ENCODE assay signal across 9 mouse cellular contexts in the genomic region with DNA sequence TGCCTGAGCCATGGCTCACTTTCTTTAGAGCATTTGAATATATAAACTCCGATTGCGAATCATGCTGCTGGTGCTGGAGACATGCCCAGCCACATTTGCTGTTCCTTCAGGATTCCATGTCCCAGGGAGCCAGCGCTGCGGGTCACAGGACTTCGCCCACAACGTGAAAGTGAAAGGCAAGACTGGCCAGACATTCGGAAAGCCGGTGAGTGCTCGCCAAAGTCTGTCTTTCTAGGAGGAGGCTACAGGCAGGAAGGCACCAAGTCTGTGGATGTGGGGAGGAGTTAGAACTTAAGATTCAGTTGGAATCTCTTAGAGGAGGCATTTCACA. TPM values are rescaled to one million over a fixed set of nuclear protein-coding genes. Genes with fewer than 3 reads are reported as not detected.
A peak's percentile ranks its signal among the peaks of the same experiment; 100 is the strongest.
DNase-seq lines count a peak whose midpoint lies in the region; ATAC-seq and TF ChIP-seq lines count a peak whose summit lies in the region.
"Had no signal": no experiment of that assay in that cellular context is flagged by ENCODE, and none has a peak within 500 bp of the region (broad histone marks: within the 10 kb centered on the region; RNA-seq: fewer than 3 reads in every experiment).

No protein-coding gene starts in this region.

- H3K4me2 ChIP-seq in forebrain, embryonic 11.5 days (ENCODE audit: low read depth, low read length, severe bottlenecking) = no peak overlapping the region
- H3K4me2 ChIP-seq in kidney, postnatal 0 days (ENCODE audit: low read length) = peak overlapping the region; percentile 4; the same call in 1 of the 2 replicates
- H3K4me2 ChIP-seq: neural tube, embryonic 12.5 days had no signal

- no peak for TF ChIP-seq POLR2A in thymus, adult 2 months (IDR thresholded peaks at IDR 0.05; ENCODE audit: control insufficient read depth, extremely low read depth, insufficient read depth, low read length, poor library complexity)

- H3K36me3 ChIP-seq in forebrain, embryonic 10.5 days (replicated peaks) = no peaks in the 10 kb centered on the region
- no peaks in the 10 kb centered on the region for H3K36me3 ChIP-seq in forebrain, embryonic 11.5 days (ENCODE audit: control insufficient read depth, insufficient read depth, low read length)
- no peaks in the 10 kb centered on the region for H3K36me3 ChIP-seq in kidney, postnatal 0 days (ENCODE audit: insufficient read depth, low read length)
- no peaks in the 10 kb centered on the region for H3K36me3 ChIP-seq in thymus, adult 2 months (ENCODE audit: control insufficient read depth, insufficient read depth, low read length)
- H3K36me3 ChIP-seq: neural tube, embryonic 12.5 days had no signal

- no peak overlapping the region for H3K9ac ChIP-seq in forebrain, embryonic 11.5 days (ENCODE audit: low read length)
- no peak overlapping the region for H3K9ac ChIP-seq in kidney, postnatal 0 days (ENCODE audit: low read depth, low read length)
- H3K9ac ChIP-seq: neural tube, embryonic 12.5 days had no signal

- intact Hi-C loops in gastrocnemius, postnatal 14 days (cut with DNase I; ENCODE audit: low total_unique reads) = no loop called here

- 34% methylated on average over 9 of the region's 9 CpGs for WGBS in forebrain, embryonic 10.5 days
- 37% methylated on average over 9 of the region's 9 CpGs for WGBS in forebrain, embryonic 11.5 days
- WGBS in kidney, postnatal 0 days = 48% methylated on average over 9 of the region's 9 CpGs
- WGBS in thymus, adult 2 months = 84% methylated on average over 9 of the region's 9 CpGs

- H3K4me3 ChIP-seq in forebrain, embryonic 10.5 days = no peak overlapping the region
- H3K4me3 ChIP-seq in forebrain, embryonic 11.5 days (ENCODE audit: low read depth, low read length) = no peak overlapping the region
- no peak overlapping the region for H3K4me3 ChIP-seq in kidney, postnatal 0 days (replicated peaks; ENCODE audit: low read depth, low read length)
- H3K4me3 ChIP-seq in thymus, adult 2 months (ENCODE audit: control insufficient read depth, insufficient read depth, low read length) = no peak overlapping the region
- H3K4me3 ChIP-seq: neural tube, embryonic 12.5 days had no signal

- peak overlapping the region; percentile 51; the same call in 1 of the 2 replicates for H3K27ac ChIP-seq in forebrain, embryonic 10.5 days
- no peak overlapping the region for H3K27ac ChIP-seq in forebrain, embryonic 11.5 days (ENCODE audit: low read depth, low read length)
- H3K27ac ChIP-seq in kidney, postnatal 0 days = no peak overlapping the region; the same call in 1 of the 2 replicates
- no peak overlapping the region for H3K27ac ChIP-seq in thymus, adult 2 months (ENCODE audit: control insufficient read depth, insufficient read depth, low read length)
- H3K27ac ChIP-seq: neural tube, embryonic 12.5 days had no signal

- no peaks in the 10 kb centered on the region for H3K9me3 ChIP-seq in forebrain, embryonic 10.5 days
- no peaks in the 10 kb centered on the region for H3K9me3 ChIP-seq in forebrain, embryonic 11.5 days (ENCODE audit: control insufficient read depth, low read length)
- no peaks in the 10 kb centered on the region for H3K9me3 ChIP-seq in kidney, postnatal 0 days (replicated peaks; ENCODE audit: low read length)
- H3K9me3 ChIP-seq: neural tube, embryonic 12.5 days had no signal

- H3K27me3 ChIP-seq in forebrain, embryonic 10.5 days (ENCODE audit: poor library complexity, severe bottlenecking) = peaks cover 53% of the 10 kb centered on the region
- no peaks in the 10 kb centered on the region for H3K27me3 ChIP-seq in forebrain, embryonic 11.5 days (ENCODE audit: control insufficient read depth, insufficient read depth, low read length)
- H3K27me3 ChIP-seq in kidney, postnatal 0 days (ENCODE audit: insufficient read depth, low read length) = no peaks in the 10 kb centered on the region
- no peaks in the 10 kb centered on the region for H3K27me3 ChIP-seq in thymus, adult 2 months (ENCODE audit: control insufficient read depth, insufficient read depth, low read length)

- peaks cover 42% of the 10 kb centered on the region for H3K4me1 ChIP-seq in forebrain, embryonic 10.5 days
- peaks cover 2% of the 10 kb centered on the region; the same call in 1 of the 2 replicates for H3K4me1 ChIP-seq in forebrain, embryonic 11.5 days (replicated peaks; ENCODE audit: control insufficient read depth, insufficient read depth, low read length)
- H3K4me1 ChIP-seq in kidney, postnatal 0 days (replicated peaks; ENCODE audit: insufficient read depth, low read length) = peaks cover 10% of the 10 kb centered on the region
- H3K4me1 ChIP-seq in thymus, adult 2 months (replicated peaks; ENCODE audit: control insufficient read depth, insufficient read depth, low read length) = peaks cover 18% of the 10 kb centered on the region

- no peak for DNase-seq in forebrain, embryonic 10.5 days (ENCODE audit: extremely low spot score, low spot score)
- DNase-seq in forebrain, embryonic 11.5 days (ENCODE audit: low spot score) = no peak
- DNase-seq in 3134 (ENCODE audit: extremely low read depth, insufficient read length, low spot score) = peak; percentile 60
- peak; percentile 54 for DNase-seq in gastrocnemius, postnatal 14 days
- DNase-seq in kidney, postnatal 0 days (ENCODE audit: low spot score) = no peak
- no peak for DNase-seq in thymus, adult 2 months
- DNase-seq in cerebellum, adult 11-12 months = no peak

- no peak for ATAC-seq in forebrain, embryonic 11.5 days (replicated peaks; ENCODE audit: low FRiP score)
- no peak for ATAC-seq in kidney, postnatal 0 days (replicated peaks; ENCODE audit: low FRiP score, low read depth)
- no peak for ATAC-seq in erythroid progenitor cell, adult 5-6 weeks (replicated peaks; ENCODE audit: low FRiP score, poor library complexity, severe bottlenecking)

- no peak for TF ChIP-seq CTCF in kidney, postnatal 0 days (IDR thresholded peaks at IDR 0.05; ENCODE audit: low read depth)
- no peak for TF ChIP-seq CTCF in thymus, adult 2 months (IDR thresholded peaks at IDR 0.05; ENCODE audit: borderline replicate concordance, control insufficient read depth, extremely low read depth, insufficient read depth, low read length, poor library complexity)

RNA-seq across cellular contexts. Expression of a gene that starts 5.0 kb away (rescaled TPM):
- polyA plus RNA-seq in forebrain, embryonic 10.5 days (2016; fragmentation: Nextera tagmentation; extraction: Ambion mirVana) = 27.5 and 29.2 TPM in 2 replicates
- 28.0 and 28.8 TPM in 2 replicates for polyA plus RNA-seq in forebrain, embryonic 11.5 days (2014; fragmentation: Nextera tagmentation; extraction: Ambion mirVana)
- 1 to 10 TPM; 4.1 to 5.3 TPM for total RNA-seq in gastrocnemius, postnatal 14 days (2021)
- polyA plus RNA-seq in kidney, postnatal 0 days (2015; fragmentation: Nextera tagmentation; extraction: Ambion mirVana) = 96.5 and 99.9 TPM in 2 replicates
- 30.9 and 33.9 TPM in 2 replicates for polyA plus RNA-seq in thymus, adult 2 months (2012; rRNA removed)
- total RNA-seq in erythroid progenitor cell, adult 5-6 weeks (2015; ENCODE audit: low replicate concordance) = not detected in 2 replicates
- total RNA-seq in erythroid progenitor cell, adult 5-6 weeks (2017; ENCODE audit: low replicate concordance) = not detected in 2 replicates

Comparison
In these comparisons a context has a peak if more than half of its experiments do, and no peak if none do; other contexts are left out.
1. DNase-seq: peak in 3134 (single experiment) and gastrocnemius, postnatal 14 days (single experiment); none in forebrain, embryonic 10.5 days (single experiment), forebrain, embryonic 11.5 days (single experiment), kidney, postnatal 0 days (single experiment), thymus, adult 2 months (single experiment) and cerebellum, adult 11-12 months (single experiment).